Mouse (Mus musculus) midbrain, embryonic 14.5 days (tissue): ENCODE data around the gene Ssrp1. TPM values are rescaled to one million over a fixed set of nuclear protein-coding genes. Genes with fewer than 3 reads are reported as not detected.

Source experiments
- ATAC-seq: fragments of 200-750 bp; cut with Nextera tagmentation; 2 replicates; pipeline ENCODE4 v1.8.0; 2017; ENCODE audit warnings: moderate number of reproducible peaks, moderate library complexity; ENCODE audit not compliant: low FRiP score, low TSS enrichment
- DNase-seq: peaks from one replicate; pipeline ENCODE4 v3.0.0-alpha.2; 2015
- H3K27ac ChIP-seq: fragments of 300-500 bp; sonication (generic); replicated peaks from 2 replicates; pipeline ENCODE4 v1.5.1; 2014; ENCODE audit warnings: mild to moderate bottlenecking, low read depth, low read length, moderate library complexity
- H3K27me3 ChIP-seq: fragments of 300-500 bp; sonication (generic); 2 replicates; pipeline ENCODE4 v1.6.1; 2014; ENCODE audit warnings: low read length, control low read depth, mixed read lengths; ENCODE audit not compliant: control insufficient read depth, insufficient read depth
- H3K36me3 ChIP-seq: fragments of 300-500 bp; sonication (generic); 2 replicates; pipeline ENCODE4 v1.6.1; 2014; ENCODE audit warnings: low read length, control low read depth; ENCODE audit not compliant: control insufficient read depth, insufficient read depth
- H3K4me1 ChIP-seq: fragments of 300-500 bp; sonication (generic); 2 replicates; pipeline ENCODE4 v1.6.1; 2014; ENCODE audit warnings: mild to moderate bottlenecking, antibody characterized with exemption, low read length, control low read depth; ENCODE audit not compliant: control insufficient read depth, insufficient read depth
- H3K4me2 ChIP-seq: fragments of 300-500 bp; sonication (generic); 2 replicates; pipeline ENCODE4 v1.6.1; 2014; ENCODE audit warnings: mild to moderate bottlenecking, low read length, moderate library complexity
- H3K4me3 ChIP-seq: fragments of 300-500 bp; sonication (generic); replicated peaks from 2 replicates; pipeline ENCODE4 v1.5.1; 2014; ENCODE audit warnings: low read depth, low read length
- H3K9ac ChIP-seq: fragments of 300-500 bp; sonication (generic); replicated peaks from 2 replicates; pipeline ENCODE4 v1.6.1; 2014; ENCODE audit warnings: mild to moderate bottlenecking, low read length, moderate library complexity
- H3K9me3 ChIP-seq: fragments of 300-500 bp; sonication (generic); 2 replicates; pipeline ENCODE4 v1.6.1; 2016; ENCODE audit warnings: low read length, control low read depth, mixed read lengths; ENCODE audit not compliant: control insufficient read depth
- WGBS: fragments of 180-500 bp; shearing (Covaris S2); extraction: QIAGEN DNeasy Blood & Tissue Kit; methylation state at CpG from one replicate; pipeline ENCODE4 v1.1.7; 2014; 5-methylcytosine and 5-hydroxymethylcytosine counted together
- polyA plus RNA-seq: library from polyadenylated mRNA; unstranded; fragments of >200 nt; fragmentation: Nextera tagmentation; extraction: Ambion mirVana; gene quantifications from 2 replicates; pipeline ENCODE4 v1.2.1, GENCODE M21; 2014

The Ssrp1 gene
- polyA plus RNA-seq, 1 experiment from 2014 or later = 204 TPM

DNA sequence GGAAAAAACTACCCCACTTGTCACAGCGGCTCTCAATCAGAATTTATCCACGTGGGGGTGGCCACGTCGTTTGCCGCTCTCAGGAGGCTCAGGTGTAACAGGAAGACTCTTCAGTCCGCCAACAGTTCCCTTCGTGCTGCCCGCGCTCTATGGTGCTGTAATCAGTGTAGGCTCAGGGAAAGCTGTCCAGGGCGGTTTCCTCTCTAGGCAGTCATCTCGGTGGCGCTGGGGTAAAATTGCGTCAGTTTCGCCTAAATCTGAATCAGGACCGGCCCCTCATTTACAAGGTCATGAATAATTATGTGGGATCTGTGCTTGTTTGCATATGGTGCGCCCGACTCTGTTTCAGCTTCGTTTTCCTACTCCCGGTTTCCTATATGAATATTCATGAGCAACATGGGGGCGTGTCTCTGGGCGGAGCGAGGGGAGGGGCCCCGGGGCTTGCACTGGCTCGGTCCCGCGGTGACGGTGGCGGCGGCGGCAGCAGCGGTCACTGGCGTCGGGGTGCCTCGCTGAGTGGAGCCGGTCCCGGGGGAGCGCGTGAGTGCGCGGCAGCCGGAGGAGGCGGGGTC is 10.6 kb downstream of the Ssrp1 start, which contains the start of gene Tnks1bp1:
Gene Tnks1bp1, plus strand, starts transcription at position 427 of the 572 bp plus-strand sequence.
- WGBS = under 1% methylated on average over 42 of the region's 42 CpGs
- peak within 1 kb of the TSS; percentile 67 for H3K4me2 ChIP-seq
- peaks cover 33% of the 10 kb centered on the region for H3K4me1 ChIP-seq
- H3K36me3 ChIP-seq = peaks cover 59% of the 10 kb centered on the region
- peak within 1 kb of the TSS; percentile 92 for H3K27ac ChIP-seq
- no peaks in the 10 kb centered on the region for H3K27me3 ChIP-seq
- no peaks in the 10 kb centered on the region for H3K9me3 ChIP-seq
- peak within 1 kb of the TSS; percentile 70 for H3K4me3 ChIP-seq
- peak; percentile 95 for DNase-seq
- ATAC-seq = peak; percentile 88
- peak within 1 kb of the TSS; percentile 75 for H3K9ac ChIP-seq

- Histone ChIP-seq H3K27me3 (no peaks in the 10 kb centered on the region), H3K36me3 (peaks cover 58% of the 10 kb centered on the region), H3K4me1 (peaks cover 33% of the 10 kb centered on the region), H3K4me3 (peak overlapping the region; percentile 70), H3K9ac (peak overlapping the region; percentile 75), H3K4me2 (peak overlapping the region; percentile 67), H3K9me3 (no peaks in the 10 kb centered on the region), H3K27ac (peak overlapping the region; percentile 92)
- under 1% methylated on average over 43 of the region's 44 CpGs for WGBS
- ATAC-seq (peak; percentile 73), DNase-seq (peak; percentile 78)
Observed at GRCm38 (mm10) chr2:85048168-85048751, 11.2 kb downstream of the Ssrp1 start.

- Histone ChIP-seq H3K9ac (peak overlapping the region; percentile 75; the same call in 1 of the 2 replicates), H3K27ac (0 out of 2 replicates have a peak overlapping the region, but pooled peaks have one; percentile 92), H3K4me2 (peak overlapping the region; percentile 67), H3K4me1 (peaks cover 33% of the 10 kb centered on the region), H3K27me3 (no peaks in the 10 kb centered on the region), H3K4me3 (peak overlapping the region; percentile 70), H3K36me3 (peaks cover 57% of the 10 kb centered on the region), H3K9me3 (no peaks in the 10 kb centered on the region)
- DNase-seq (peak; percentile 22), ATAC-seq (no peak)
- 62% methylated on average over 4 of the region's 4 CpGs for WGBS
Observed at GRCm38 (mm10) chr2:85049277-85049676, 12.2 kb downstream of the Ssrp1 start.

DNA sequence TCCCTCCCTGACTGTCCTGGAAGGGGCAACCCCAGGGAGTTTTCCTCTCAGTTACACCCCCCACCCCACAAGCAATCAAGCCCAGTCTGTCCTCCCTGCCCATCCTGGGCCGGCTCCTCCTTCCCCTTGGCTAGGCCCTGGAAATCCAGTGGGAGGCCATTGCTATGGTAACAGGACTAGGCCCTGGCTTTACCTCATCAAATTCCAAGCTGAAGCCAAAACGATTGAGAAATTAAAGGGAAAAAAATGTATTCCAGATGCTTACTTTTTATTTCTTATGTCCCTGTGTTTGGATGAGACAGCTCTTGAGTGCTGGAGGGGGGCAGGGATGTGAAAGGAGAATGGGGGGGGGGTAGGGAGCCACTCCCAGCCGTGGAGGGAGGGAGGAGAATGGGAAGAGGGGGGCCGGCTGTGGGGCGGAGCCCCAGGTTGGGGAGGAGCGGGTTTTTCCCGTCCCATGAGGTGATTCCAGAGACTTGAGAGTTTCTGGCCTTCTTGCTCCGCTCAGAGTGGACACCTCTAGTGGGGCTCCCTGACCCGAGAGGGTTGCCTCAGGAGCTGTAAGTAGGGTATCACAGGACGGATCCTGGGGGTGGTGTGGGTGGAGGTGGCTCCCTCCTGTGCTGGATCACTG is 13.1 kb downstream of the Ssrp1 start:
- Histone ChIP-seq H3K4me2 (peak overlapping the region; percentile 67), H3K27me3 (no peaks in the 10 kb centered on the region), H3K36me3 (peaks cover 57% of the 10 kb centered on the region), H3K4me3 (peak overlapping the region; percentile 18), H3K27ac (peak overlapping the region; percentile 55), H3K9ac (0 out of 2 replicates have a peak overlapping the region, but pooled peaks have one; percentile 3), H3K4me1 (peaks cover 33% of the 10 kb centered on the region), H3K9me3 (no peaks in the 10 kb centered on the region)
- ATAC-seq (peak; percentile 15; the same call in 1 of the 2 replicates), DNase-seq (peak; percentile 77)
- WGBS = 4% methylated on average over 10 of the region's 10 CpGs

- peaks cover 57% of the 10 kb centered on the region for H3K36me3 ChIP-seq
- 66% methylated on average over 9 of the region's 9 CpGs for WGBS
Observed at GRCm38 (mm10) chr2:85050746-85051145, 13.7 kb downstream of the Ssrp1 start.

GRCm38 (mm10) chr2:85053192-85053816 is 16.3 kb downstream of the Ssrp1 start:
- H3K4me1 ChIP-seq = peaks cover 26% of the 10 kb centered on the region
- no peak overlapping the region for H3K4me3 ChIP-seq
- no peak overlapping the region for H3K9ac ChIP-seq
- H3K27me3 ChIP-seq = no peaks in the 10 kb centered on the region
- WGBS = 90% methylated on average over 5 of the region's 5 CpGs
- ATAC-seq (no peak), DNase-seq (no peak)
- no peak overlapping the region for H3K4me2 ChIP-seq
- H3K27ac ChIP-seq = no peak overlapping the region
- no peaks in the 10 kb centered on the region for H3K9me3 ChIP-seq
- peaks cover 66% of the 10 kb centered on the region for H3K36me3 ChIP-seq

More at GRCm38 (mm10) chr2:85050746-85051145, 13.7 kb downstream of the Ssrp1 start:
- H3K9me3 ChIP-seq = no peaks in the 10 kb centered on the region
- peak overlapping the region; percentile 67 for H3K4me2 ChIP-seq
- ATAC-seq (no peak), DNase-seq (no peak)
- no peaks in the 10 kb centered on the region for H3K27me3 ChIP-seq
- 0 out of 2 replicates have a peak overlapping the region, but pooled peaks have one; percentile 3 for H3K9ac ChIP-seq
- peak overlapping the region; percentile 55; the same call in 1 of the 2 replicates for H3K27ac ChIP-seq
- H3K4me3 ChIP-seq = peak overlapping the region; percentile 18; the same call in 1 of the 2 replicates
- H3K4me1 ChIP-seq = peaks cover 33% of the 10 kb centered on the region

GRCm38 (mm10) chr2:85056711-85057110 is 19.7 kb downstream of the Ssrp1 start:
- Histone ChIP-seq H3K4me3 (no peak overlapping the region), H3K27ac (no peak overlapping the region), H3K4me1 (0 out of 2 replicates have a peak, but pooled peaks cover 3% of the 10 kb centered on the region), H3K27me3 (no peaks in the 10 kb centered on the region), H3K9ac (no peak overlapping the region), H3K9me3 (no peaks in the 10 kb centered on the region), H3K4me2 (no peak overlapping the region), H3K36me3 (peaks cover 90% of the 10 kb centered on the region)
- ATAC-seq (no peak), DNase-seq (no peak)
- WGBS = 89% methylated on average over 5 of the region's 5 CpGs

DNA sequence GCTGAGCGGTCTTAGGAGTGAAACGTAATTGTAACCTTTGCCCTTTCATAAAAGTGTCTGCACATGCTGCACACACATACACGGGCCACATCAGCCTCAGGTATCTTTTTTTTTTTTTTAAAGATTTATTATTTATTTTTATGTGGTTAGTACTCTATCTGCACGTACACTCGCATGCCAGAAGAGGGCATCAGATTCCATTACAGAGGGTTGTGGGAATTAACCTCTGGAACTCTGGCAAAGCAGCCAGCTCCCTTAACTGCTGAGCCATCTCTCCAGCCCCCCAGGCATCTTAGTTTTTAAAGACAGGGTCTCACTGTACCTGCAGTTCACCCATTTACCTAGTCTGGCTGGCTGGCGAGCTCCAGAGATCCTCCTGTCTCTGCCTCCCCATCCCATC is 22.6 kb downstream of the Ssrp1 start:
- peaks cover 92% of the 10 kb centered on the region for H3K36me3 ChIP-seq
- 96% methylated on average over 6 of the region's 6 CpGs for WGBS
- no peak for ATAC-seq

More for the DNA sequence above, 22.6 kb downstream of the Ssrp1 start:
- Histone ChIP-seq H3K4me1 (0 out of 2 replicates have a peak, but pooled peaks cover 3% of the 10 kb centered on the region), H3K27ac (no peak overlapping the region), H3K4me2 (no peak overlapping the region), H3K27me3 (no peaks in the 10 kb centered on the region), H3K9ac (no peak overlapping the region), H3K9me3 (no peaks in the 10 kb centered on the region), H3K4me3 (no peak overlapping the region)
- no peak for DNase-seq
